Comparison of ENCODE assay signal across 27 mouse cellular contexts in genomic region chr5:69512203-69512602, GRCm38 (mm10). TPM values are rescaled to one million over a fixed set of nuclear protein-coding genes. Genes with fewer than 3 reads are reported as not detected.
"Had no signal": no experiment of that assay in that cellular context is flagged by ENCODE, and none has a peak within 500 bp of the region (broad histone marks: within the 10 kb centered on the region; RNA-seq: fewer than 3 reads in every experiment).

No protein-coding gene starts in this region.

- DNase-seq: gastrocnemius, postnatal 14 days; gastrocnemius, postnatal 36 days; heart, adult 11 months; heart, adult 2 months; heart, postnatal 14 days; heart, postnatal 36 days; kidney, adult 11 months; kidney, adult 8-10 months; kidney, postnatal 10 days; kidney, postnatal 36 days; layer of hippocampus, adult 9-11 months; layer of hippocampus, postnatal 36 days; left cerebral cortex, postnatal 4 days had no signal

- H3K27me3 ChIP-seq: heart, embryonic 13.5 days; heart, embryonic 15.5 days; hindbrain, embryonic 13.5 days; hindbrain, embryonic 15.5 days; limb, embryonic 13.5 days; limb, embryonic 15.5 days; liver, embryonic 12.5 days had no signal

- H3K9me3 ChIP-seq: heart, embryonic 13.5 days; heart, embryonic 15.5 days; hindbrain, embryonic 13.5 days; hindbrain, embryonic 15.5 days; limb, embryonic 13.5 days; limb, embryonic 15.5 days; liver, embryonic 12.5 days had no signal

- H3K9ac ChIP-seq: heart, embryonic 13.5 days; heart, embryonic 15.5 days; hindbrain, embryonic 13.5 days; hindbrain, embryonic 15.5 days; limb, embryonic 13.5 days; limb, embryonic 15.5 days; liver, embryonic 12.5 days; liver, embryonic 14.5 days had no signal

- H3K4me3 ChIP-seq: heart, adult 2 months; heart, embryonic 13.5 days; heart, embryonic 15.5 days; hindbrain, embryonic 13.5 days; hindbrain, embryonic 15.5 days; limb, embryonic 13.5 days; limb, embryonic 15.5 days; liver, embryonic 12.5 days had no signal

- H3K27ac ChIP-seq: heart, adult 2 months; heart, embryonic 13.5 days; heart, embryonic 15.5 days; hindbrain, embryonic 13.5 days; hindbrain, embryonic 15.5 days; hindbrain, postnatal 0 days; limb, embryonic 13.5 days; limb, embryonic 15.5 days; liver, embryonic 12.5 days; liver, embryonic 14.5 days had no signal

- ATAC-seq: hindbrain, postnatal 0 days; intestine, embryonic 16.5 days; liver, embryonic 12.5 days had no signal

- H3K4me2 ChIP-seq: heart, embryonic 11.5 days; heart, embryonic 13.5 days; heart, embryonic 15.5 days; hindbrain, embryonic 13.5 days; hindbrain, embryonic 15.5 days; limb, embryonic 13.5 days; limb, embryonic 15.5 days; liver, embryonic 12.5 days had no signal

- H3K4me1 ChIP-seq: heart, embryonic 13.5 days; heart, embryonic 15.5 days; hindbrain, embryonic 13.5 days; hindbrain, embryonic 15.5 days; limb, embryonic 13.5 days; limb, embryonic 15.5 days; liver, embryonic 12.5 days had no signal

- H3K36me3 ChIP-seq: heart, embryonic 13.5 days; heart, embryonic 15.5 days; hindbrain, embryonic 13.5 days; hindbrain, embryonic 15.5 days; limb, embryonic 13.5 days; limb, embryonic 15.5 days; liver, embryonic 12.5 days had no signal

RNA-seq across cellular contexts. Expression of gene Yipf7, which starts 30.2 kb away (rescaled TPM):
- polyA plus RNA-seq: hindbrain, embryonic 11.5 days; hindbrain, embryonic 13.5 days; hindbrain, embryonic 15.5 days; hindbrain, postnatal 0 days; intestine, embryonic 16.5 days; limb, embryonic 11.5 days; liver, adult 2 months; liver, embryonic 12.5 days; liver, embryonic 14.5 days had no signal
